Mouse (Mus musculus) heart, adult 2 months (tissue): ENCODE measurements around the gene Mybphl. TPM values are rescaled to one million over a fixed set of nuclear protein-coding genes. Genes with fewer than 3 reads are reported as not detected.

Source experiments
- DNase-seq, 2 experiments: peaks; one replicate each; pipeline ENCODE4 v3.0.0; 2021
- H3K27ac ChIP-seq: fragments of 200-600 bp; 2 replicates; pipeline ENCODE4 v1.8.1; 2022
- H3K27me3 ChIP-seq: fragments of 200-500 bp; 2 replicates; pipeline ENCODE4 v1.6.1; 2012; ENCODE audit warnings: mild to moderate bottlenecking, low read length, inconsistent platforms, mixed read lengths; ENCODE audit not compliant: control insufficient read depth, insufficient read depth
- H3K36me3 ChIP-seq: fragments of 200-500 bp; 2 replicates; pipeline ENCODE4 v1.6.1; 2012; ENCODE audit warnings: low read length, inconsistent platforms; ENCODE audit not compliant: control insufficient read depth, insufficient read depth
- H3K4me1 ChIP-seq: fragments of 200-500 bp; 2 replicates; pipeline ENCODE4 v1.6.1; 2011; ENCODE audit warnings: low read length; ENCODE audit not compliant: control insufficient read depth, insufficient read depth
- H3K4me3 ChIP-seq: fragments of 200-600 bp; 2 replicates; pipeline ENCODE4 v1.8.1; 2022
- H3K79me2 ChIP-seq: fragments of 200-500 bp; replicated peaks from 2 replicates; pipeline ENCODE4 v1.6.1; 2012; ENCODE audit warnings: mild to moderate bottlenecking, inconsistent platforms, low read length, moderate library complexity, mixed read lengths; ENCODE audit not compliant: control insufficient read depth, insufficient read depth
- H3K9ac ChIP-seq: fragments of 200-500 bp; 2 replicates; pipeline ENCODE4 v1.6.1; 2012; ENCODE audit warnings: low read depth, mild to moderate bottlenecking, control low read depth, inconsistent platforms, low read length, mixed read lengths
- CTCF ChIP-seq: fragments of 200-600 bp; IDR thresholded peaks from 2 replicates; pipeline ENCODE4 v1.8.1; 2022; ENCODE audit warnings: antibody characterized with exemption, mild to moderate bottlenecking, moderate library complexity
- EP300 ChIP-seq: fragments of 200-500 bp; IDR thresholded peaks from 2 replicates; pipeline ENCODE4 v1.6.1; 2011; ENCODE audit warnings: low read depth, low read length, control low read depth; ENCODE audit not compliant: insufficient read depth
- POLR2A ChIP-seq: fragments of 200-500 bp; IDR thresholded peaks from 2 replicates; pipeline ENCODE4 v1.6.1; 2011; ENCODE audit warnings: mild to moderate bottlenecking, low read depth, low read length, control low read depth; ENCODE audit not compliant: insufficient read depth
- WGBS: fragments of 180-500 bp; shearing (Covaris S2); methylation state at CpG from one replicate; pipeline ENCODE4 v1.1.7; 2018; 5-methylcytosine and 5-hydroxymethylcytosine counted together
- intact Hi-C: fragments of 180-260 bp; cut with DNase I; formaldehyde crosslinking; loops from one replicate; pipeline ENCODE4 v1.15.1; 2025
- polyA plus RNA-seq: library from polyadenylated mRNA; depleted of rRNA; stranded (reverse); fragments of >200 nt; gene quantifications from 2 replicates; pipeline ENCODE4 v1.2.3, GENCODE M21; 2012
- total RNA-seq, 2 experiments: library from RNA; stranded (reverse); gene quantifications; 2 replicates each; pipeline ENCODE4 v1.2.3; 2021

Mybphl gene
- total and polyA plus RNA-seq, 3 experiments, result 35.8 to 304 (median 51.2) TPM

DNA sequence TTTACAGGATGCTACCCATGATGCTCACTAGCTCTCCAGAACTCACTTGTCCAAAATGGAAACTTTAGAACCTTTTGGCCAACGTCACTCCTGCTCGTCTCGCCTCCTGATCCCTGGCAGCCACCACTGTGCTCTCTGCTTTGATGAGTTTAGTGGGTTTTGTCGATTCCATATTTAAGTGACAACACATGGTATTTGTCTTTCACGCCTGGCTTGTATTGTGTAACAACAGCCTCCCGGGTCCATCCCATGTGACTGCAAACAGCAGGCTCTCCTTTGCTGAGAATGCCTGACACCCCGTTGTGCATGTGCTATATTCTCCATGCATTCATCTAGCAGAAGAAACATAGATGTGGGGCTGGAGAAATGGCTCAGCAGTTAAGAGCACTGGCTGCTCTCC, 22.5 kb upstream of the Mybphl start:
- H3K27ac ChIP-seq, result no peak overlapping the region
- no peaks in the 10 kb centered on the region for H3K79me2 ChIP-seq
- no peak for DNase-seq
- no peaks in the 10 kb centered on the region for H3K27me3 ChIP-seq
- intact Hi-C loops, result no loop called here
- no peaks in the 10 kb centered on the region for H3K4me1 ChIP-seq
- WGBS, result 72% methylated on average over 7 of the region's 7 CpGs
- H3K9ac ChIP-seq, result no peak overlapping the region
- H3K36me3 ChIP-seq, result no peaks in the 10 kb centered on the region
- no peak for TF ChIP-seq EP300
- no peak for TF ChIP-seq POLR2A
- no peak for TF ChIP-seq CTCF
- no peak overlapping the region for H3K4me3 ChIP-seq

DNA sequence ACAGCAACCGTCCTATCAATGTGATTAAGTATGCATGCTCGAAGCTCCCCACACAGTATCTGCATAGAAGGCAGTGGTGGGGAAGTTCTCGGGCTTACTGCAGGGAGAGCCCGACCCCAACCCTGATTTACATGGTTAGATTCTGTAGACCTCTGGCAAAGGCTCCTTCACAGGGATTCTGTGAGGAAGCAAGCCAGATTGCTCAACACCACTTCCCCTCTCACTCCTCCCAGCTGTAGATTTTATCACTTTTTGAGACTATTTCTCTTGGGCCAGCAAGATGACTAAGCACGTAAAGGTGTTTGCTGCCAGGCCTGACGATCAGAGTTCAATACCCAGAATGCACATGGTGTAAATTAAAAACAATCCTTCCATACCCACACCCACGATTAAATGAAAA, 18.9 kb upstream of the Mybphl start:
- intact Hi-C loops, result no loop called here
- Histone ChIP-seq H3K4me3 (no peak overlapping the region), H3K4me1 (no peaks in the 10 kb centered on the region), H3K9ac (no peak overlapping the region), H3K79me2 (no peaks in the 10 kb centered on the region), H3K36me3 (no peaks in the 10 kb centered on the region), H3K27ac (no peak overlapping the region), H3K27me3 (no peaks in the 10 kb centered on the region)
- 81% methylated on average over 7 of the region's 7 CpGs for WGBS
- no peak for DNase-seq
- TF ChIP-seq EP300, result no peak
- no peak for TF ChIP-seq CTCF
- TF ChIP-seq POLR2A, result no peak

DNA sequence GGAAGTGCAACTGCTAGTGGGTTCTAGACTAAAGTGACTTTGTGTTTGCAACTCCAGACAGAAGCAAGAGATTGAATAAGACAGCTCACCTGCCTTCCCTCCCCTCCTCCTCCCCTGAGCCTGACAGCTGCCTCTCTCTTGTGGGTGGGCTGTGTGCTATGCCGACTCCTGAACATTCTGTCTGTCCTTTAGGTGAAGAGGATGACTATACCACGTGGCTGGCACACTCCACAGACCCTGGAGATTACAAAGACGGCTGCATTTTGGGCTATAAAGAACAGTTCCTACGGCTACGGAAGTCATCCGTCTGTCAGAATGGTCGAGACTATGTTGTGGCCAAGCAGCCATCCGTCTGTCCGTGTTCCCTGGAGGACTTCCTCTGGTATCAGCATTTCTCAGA, 16.3 kb upstream of the Mybphl start:
- no peak overlapping the region for H3K9ac ChIP-seq
- no peaks in the 10 kb centered on the region for H3K79me2 ChIP-seq
- H3K4me1 ChIP-seq, result no peaks in the 10 kb centered on the region
- H3K27ac ChIP-seq, result no peak overlapping the region
- no peaks in the 10 kb centered on the region for H3K36me3 ChIP-seq
- DNase-seq, result no peak
- 64% methylated on average over 9 of the region's 9 CpGs for WGBS
- H3K4me3 ChIP-seq, result no peak overlapping the region
- intact Hi-C loops, result no loop called here
- no peak for TF ChIP-seq EP300
- H3K27me3 ChIP-seq, result no peaks in the 10 kb centered on the region

DNA sequence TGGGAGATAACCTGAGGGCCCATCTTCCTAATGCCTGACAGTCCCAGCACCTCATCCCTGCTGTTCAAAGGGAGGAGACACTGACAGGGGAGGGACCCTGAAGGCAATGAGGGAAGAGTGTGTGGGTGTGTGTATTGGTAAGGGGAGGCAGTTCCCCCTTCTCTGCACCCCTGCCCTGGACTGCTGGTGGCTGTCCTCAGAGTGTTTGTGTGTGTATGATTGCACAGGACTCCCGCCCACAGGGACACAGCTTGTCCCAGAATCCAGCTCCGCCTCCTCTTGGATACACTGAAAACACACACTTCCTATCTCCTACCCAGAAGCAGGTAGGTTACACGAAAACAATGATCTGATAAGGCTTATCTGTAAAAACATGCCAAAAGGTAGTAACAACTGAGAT, 9.5 kb upstream of the Mybphl start:
- no peak overlapping the region for H3K9ac ChIP-seq
- H3K27me3 ChIP-seq, result no peaks in the 10 kb centered on the region
- H3K27ac ChIP-seq, result no peak overlapping the region
- WGBS, result 79% methylated on average over 3 of the region's 3 CpGs
- no peak for DNase-seq
- TF ChIP-seq EP300 (no peak), POLR2A (no peak), CTCF (no peak)
- no peak overlapping the region for H3K4me3 ChIP-seq
- no peaks in the 10 kb centered on the region for H3K36me3 ChIP-seq
- H3K79me2 ChIP-seq, result no peaks in the 10 kb centered on the region
- H3K4me1 ChIP-seq, result no peaks in the 10 kb centered on the region
- intact Hi-C loops, result no loop called here

DNA sequence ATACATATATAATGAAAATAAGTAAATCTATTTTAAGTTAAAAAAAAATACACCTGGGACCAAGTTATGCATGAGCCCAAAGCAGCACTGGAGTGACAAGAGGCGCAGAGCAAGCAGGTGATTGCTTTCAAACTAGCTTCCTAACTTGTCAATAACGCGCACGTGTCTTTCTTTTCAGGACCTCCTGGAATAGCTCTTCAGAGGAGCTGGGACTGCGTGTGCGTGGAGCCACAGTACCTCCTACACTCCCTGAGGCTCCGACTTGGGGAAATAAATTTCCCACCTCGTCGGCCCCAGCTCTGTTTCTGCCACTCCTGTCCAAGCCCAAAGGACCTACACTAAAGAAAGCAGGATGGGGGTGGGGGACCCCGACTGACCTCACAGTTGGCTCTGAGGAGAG, 7.7 kb upstream of the Mybphl start:
- H3K36me3 ChIP-seq, result no peaks in the 10 kb centered on the region

DNA sequence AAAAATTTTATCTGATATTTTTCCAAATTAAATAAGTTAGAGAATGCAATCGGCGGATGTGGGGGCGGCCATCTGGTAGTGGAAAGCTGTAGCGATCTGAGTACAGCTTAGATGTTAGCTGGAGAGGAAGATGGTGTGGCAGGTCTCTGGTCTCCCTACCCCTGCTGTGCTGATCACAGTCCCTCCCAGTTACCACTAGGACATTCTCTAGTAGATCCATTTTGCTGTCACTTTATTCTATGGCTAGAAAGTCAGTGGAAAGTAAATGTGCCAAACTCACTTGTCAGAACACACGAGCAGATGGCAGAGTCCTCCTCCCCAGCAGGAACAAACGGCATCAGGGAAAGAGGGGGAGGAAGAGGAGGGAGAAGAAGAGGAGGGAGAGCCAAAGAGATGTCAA, 6.3 kb upstream of the Mybphl start:
- intact Hi-C loops, result no loop called here
- H3K27ac ChIP-seq, result no peak overlapping the region
- H3K36me3 ChIP-seq, result no peaks in the 10 kb centered on the region
- WGBS, result 72% methylated on average over 6 of the region's 6 CpGs
- no peaks in the 10 kb centered on the region for H3K79me2 ChIP-seq
- H3K9ac ChIP-seq, result no peak overlapping the region
- TF ChIP-seq CTCF (no peak), POLR2A (no peak), EP300 (no peak)
- H3K27me3 ChIP-seq, result no peaks in the 10 kb centered on the region
- DNase-seq, result no peak
- H3K4me3 ChIP-seq, result no peak overlapping the region
- no peaks in the 10 kb centered on the region for H3K4me1 ChIP-seq

More for the DNA sequence above, 7.7 kb upstream of the Mybphl start:
- Histone ChIP-seq H3K27ac (no peak overlapping the region), H3K79me2 (no peaks in the 10 kb centered on the region), H3K4me3 (no peak overlapping the region), H3K9ac (no peak overlapping the region), H3K4me1 (no peaks in the 10 kb centered on the region), H3K27me3 (no peaks in the 10 kb centered on the region)
- 88% methylated on average over 10 of the region's 10 CpGs for WGBS
- intact Hi-C loops, result no loop called here
- no peak for DNase-seq
- TF ChIP-seq EP300, result no peak
- no peak for TF ChIP-seq POLR2A
- TF ChIP-seq CTCF, result no peak
